Mouse (Mus musculus) C2C12 (cell line): ENCODE measurements around the gene Tox2. TPM values are rescaled to one million over a fixed set of nuclear protein-coding genes. Genes with fewer than 3 reads are reported as not detected.
A peak's percentile ranks its signal among the peaks of the same experiment; 100 is the strongest.

Experiments used
- H3K27me3 ChIP-seq: one replicate; pipeline ENCODE4 v1.6.1; 2011; ENCODE audit not compliant: control insufficient read depth, insufficient read depth, insufficient read length
- H3K36me3 ChIP-seq: one replicate; pipeline ENCODE4 v1.6.1; 2011; ENCODE audit not compliant: control insufficient read depth, insufficient read depth
- H3K4me3 ChIP-seq: one replicate; pipeline ENCODE4 v1.5.1; 2011; ENCODE audit warnings: mild to moderate bottlenecking, control low read depth; ENCODE audit not compliant: poor library complexity, insufficient read depth, severe bottlenecking
- H3K79me2 ChIP-seq: one replicate; pipeline ENCODE4 v1.6.1; 2011; ENCODE audit not compliant: control insufficient read depth, insufficient read depth
- H3K79me3 ChIP-seq: one replicate; pipeline ENCODE4 v1.6.1; 2011; ENCODE audit warnings: low read depth, control low read depth
- H3ac ChIP-seq: one replicate; pipeline ENCODE3; 2011; ENCODE audit warnings: low read depth; ENCODE audit not compliant: control insufficient read depth, insufficient read length
- CEBPB ChIP-seq: IDR thresholded peaks from one replicate; pipeline ENCODE4 v1.6.1; 2011; ENCODE audit warnings: low read depth, mild to moderate bottlenecking, control low read depth, moderate library complexity
- CTCF ChIP-seq: IDR thresholded peaks from one replicate; pipeline ENCODE4 v1.5.1; 2011; ENCODE audit not compliant: control insufficient read depth, insufficient read depth, insufficient read length
- FOSL1 ChIP-seq: IDR thresholded peaks from one replicate; pipeline ENCODE4 v1.8.0; 2011; ENCODE audit warnings: mild to moderate bottlenecking, low read length; ENCODE audit not compliant: poor library complexity, insufficient read depth, severe bottlenecking
- MAX ChIP-seq: IDR thresholded peaks from one replicate; pipeline ENCODE4 v1.6.1; 2011; ENCODE audit warnings: mild to moderate bottlenecking, control low read depth
- MYOD1 ChIP-seq: IDR thresholded peaks from one replicate; pipeline ENCODE4 v1.6.1; 2011; ENCODE audit warnings: low read depth; ENCODE audit not compliant: control insufficient read depth, insufficient read length
- MYOG ChIP-seq: IDR thresholded peaks from one replicate; pipeline ENCODE4 v1.6.1; 2011; ENCODE audit not compliant: control insufficient read depth, insufficient read length; ENCODE audit errors: extremely low read depth
- USF1 ChIP-seq: IDR thresholded peaks from one replicate; pipeline ENCODE4 v1.6.1; 2011; ENCODE audit warnings: low read depth, mild to moderate bottlenecking, control low read depth, moderate library complexity
- polyA plus RNA-seq: library from polyadenylated mRNA; unstranded; fragments of >200 nt; fragmentation: generic; extraction: Trizol; gene quantifications from one replicate; pipeline ENCODE4 v1.2.1, GENCODE M21; 2012; ENCODE audit warnings: missing spikeins

Gene Tox2
- polyA plus RNA-seq, 1 experiment = 0.14 TPM

DNA sequence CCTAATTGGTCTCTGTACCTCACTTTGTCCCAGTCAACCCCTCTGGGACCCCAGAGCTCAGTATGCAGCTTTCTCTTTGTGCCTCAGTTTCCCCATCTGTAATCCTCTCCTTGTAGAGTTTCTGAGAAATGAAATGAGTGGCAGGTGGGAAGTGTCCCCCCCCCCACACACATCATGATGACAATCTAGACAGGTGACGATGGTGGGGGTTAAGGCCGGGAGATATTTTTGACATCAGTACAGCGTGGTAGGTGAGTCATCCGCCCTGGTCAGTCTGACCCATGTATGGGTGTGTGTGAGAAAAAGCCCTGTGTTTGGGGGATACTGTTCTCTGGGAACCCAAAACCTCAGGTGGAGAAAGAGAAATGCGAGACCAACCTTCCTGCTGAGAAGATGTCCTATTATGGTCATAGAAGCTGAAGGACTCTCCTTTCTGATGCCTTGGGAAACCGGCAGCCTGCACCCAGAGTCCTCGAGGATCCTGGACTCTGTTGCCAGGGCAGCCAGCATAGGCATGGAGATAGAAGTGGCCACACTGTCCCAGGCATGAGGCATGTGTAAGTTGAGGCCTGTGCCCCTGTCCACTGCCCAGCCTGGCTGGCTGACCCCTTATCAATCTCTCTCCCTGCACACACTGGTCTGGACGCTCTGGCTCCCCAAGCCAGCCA lies 144.7 kb downstream of the Tox2 start:
- H3K4me3 ChIP-seq = no peak overlapping the region
- no peaks in the 10 kb centered on the region for H3K79me2 ChIP-seq
- no peaks in the 10 kb centered on the region for H3K36me3 ChIP-seq
- H3K27me3 ChIP-seq = no peaks in the 10 kb centered on the region
- no peak overlapping the region for H3ac ChIP-seq
- H3K79me3 ChIP-seq = no peaks in the 10 kb centered on the region
- TF ChIP-seq MYOD1 (peak; percentile 76), USF1 (no peak)

DNA sequence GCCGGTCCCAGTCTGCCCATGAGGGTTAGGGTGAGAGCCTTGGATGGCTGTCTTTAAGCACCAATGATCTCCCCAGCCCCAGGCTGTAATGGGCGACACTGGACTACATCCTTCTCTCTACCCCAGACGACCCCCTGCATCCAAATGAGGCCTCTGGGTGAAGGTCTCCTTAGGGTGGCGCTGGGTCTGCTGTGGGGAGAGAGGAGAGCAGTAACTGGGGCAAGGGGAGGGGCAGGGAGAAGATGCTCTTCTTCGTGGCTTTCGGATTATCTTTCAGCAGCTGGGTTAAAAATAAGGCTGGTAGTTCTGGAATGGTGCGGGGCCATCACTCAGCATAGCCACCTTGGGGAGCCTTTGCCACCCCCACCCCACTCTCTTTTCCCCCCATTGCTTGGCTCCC lies 145.8 kb downstream of the Tox2 start:
- H3K79me3 ChIP-seq = no peaks in the 10 kb centered on the region
- no peaks in the 10 kb centered on the region for H3K36me3 ChIP-seq
- no peaks in the 10 kb centered on the region for H3K79me2 ChIP-seq
- H3ac ChIP-seq = no peak overlapping the region
- TF ChIP-seq MYOG (no peak), CEBPB (no peak), MYOD1 (no peak), FOSL1 (no peak), CTCF (no peak), USF1 (no peak), MAX (no peak)
- H3K4me3 ChIP-seq = no peak overlapping the region
- no peaks in the 10 kb centered on the region for H3K27me3 ChIP-seq

DNA sequence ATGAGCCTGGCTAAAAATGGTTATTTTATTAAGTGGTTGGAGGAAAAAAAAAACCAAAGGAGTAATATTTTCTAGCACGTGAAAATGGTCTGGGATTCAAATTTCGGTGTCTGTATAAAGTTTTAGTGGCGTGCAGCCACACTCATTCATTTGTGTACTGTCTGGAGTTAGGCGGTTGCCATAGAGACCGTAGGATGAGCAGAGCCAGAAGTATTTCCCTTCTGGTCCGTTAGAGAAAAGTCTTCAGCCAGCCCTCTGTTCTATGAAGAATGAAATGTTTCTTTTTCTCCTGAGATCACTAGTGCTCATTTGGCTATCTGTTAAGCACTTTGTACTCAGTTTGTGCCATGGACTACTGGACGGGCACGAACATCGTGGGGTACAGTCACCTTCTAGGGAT lies 146.5 kb downstream of the Tox2 start:
- no peaks in the 10 kb centered on the region for H3K36me3 ChIP-seq
- H3K27me3 ChIP-seq = no peaks in the 10 kb centered on the region
- H3K4me3 ChIP-seq = no peak overlapping the region
- no peak overlapping the region for H3ac ChIP-seq
- H3K79me3 ChIP-seq = no peaks in the 10 kb centered on the region
- H3K79me2 ChIP-seq = no peaks in the 10 kb centered on the region
- TF ChIP-seq MYOG (no peak), MYOD1 (no peak), MAX (no peak), USF1 (no peak), FOSL1 (no peak), CTCF (no peak), CEBPB (no peak)

DNA sequence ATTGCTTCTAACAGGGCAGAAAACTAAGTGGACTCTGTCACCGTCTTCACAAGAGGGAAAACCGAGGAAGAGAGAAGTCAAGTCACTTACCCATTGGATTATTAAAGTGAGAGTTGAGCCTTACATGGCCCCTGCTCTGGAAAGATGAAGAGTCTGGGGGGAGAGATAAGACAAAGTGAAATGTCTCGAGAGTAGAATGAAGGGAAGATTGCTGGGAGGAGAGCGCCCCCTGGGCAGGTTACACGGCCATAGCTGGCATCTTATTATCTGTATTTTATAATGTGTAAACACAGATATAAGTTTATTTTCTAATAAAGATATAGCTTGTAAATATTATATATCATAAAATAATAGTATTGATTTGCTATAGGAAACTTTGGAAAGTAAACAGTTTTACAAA lies 147.5 kb downstream of the Tox2 start:
- no peaks in the 10 kb centered on the region for H3K79me2 ChIP-seq
- H3K36me3 ChIP-seq = no peaks in the 10 kb centered on the region
- H3ac ChIP-seq = no peak overlapping the region
- TF ChIP-seq MYOD1 = no peak
- TF ChIP-seq USF1 = no peak
- H3K79me3 ChIP-seq = no peaks in the 10 kb centered on the region
- no peaks in the 10 kb centered on the region for H3K27me3 ChIP-seq
- H3K4me3 ChIP-seq = no peak overlapping the region

DNA sequence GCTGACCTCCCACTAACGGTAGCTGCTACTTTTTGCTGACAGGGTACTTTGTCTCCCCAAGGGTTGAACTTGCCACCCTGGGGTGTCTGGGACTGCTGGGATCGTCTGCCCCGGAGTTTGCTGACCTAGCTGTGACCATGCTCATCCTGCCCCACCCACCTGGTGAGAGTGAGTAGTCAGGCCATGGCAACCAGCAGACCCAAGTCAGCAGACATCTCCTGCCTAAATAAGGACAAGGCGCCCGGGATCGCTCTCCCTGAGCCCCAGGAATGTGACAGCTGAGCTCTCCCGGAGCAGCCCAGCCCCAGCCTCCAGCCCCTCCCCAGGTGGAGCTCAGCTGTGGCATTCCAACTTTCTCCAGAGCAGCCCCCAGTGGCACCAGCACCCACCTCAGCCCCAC lies 150.8 kb downstream of the Tox2 start:
- Histone ChIP-seq H3ac (peak overlapping the region; percentile 29), H3K4me3 (no peak overlapping the region), H3K79me3 (no peaks in the 10 kb centered on the region), H3K27me3 (no peaks in the 10 kb centered on the region), H3K36me3 (no peaks in the 10 kb centered on the region), H3K79me2 (no peaks in the 10 kb centered on the region)
- no peak for TF ChIP-seq MYOG
- peak; percentile 57 for TF ChIP-seq MYOD1

DNA sequence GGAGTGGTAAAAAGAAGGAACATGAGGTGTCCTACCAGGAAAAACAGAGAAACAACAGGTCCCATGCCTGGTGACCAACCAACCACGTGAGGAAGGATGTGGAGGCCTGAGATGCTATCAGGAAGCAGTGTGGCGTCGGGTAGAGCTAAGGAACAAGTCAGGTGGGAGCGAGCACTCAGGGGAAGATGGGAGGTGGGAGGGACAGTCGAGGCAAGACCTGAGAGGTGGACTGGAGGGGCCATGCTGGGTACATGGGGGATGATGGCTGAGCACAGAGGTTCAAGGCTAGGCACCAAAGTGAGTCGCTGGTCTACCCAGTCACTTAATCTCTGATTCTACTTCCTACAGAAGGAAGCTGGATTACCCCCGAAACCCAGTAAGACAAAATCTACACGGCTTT lies 152.7 kb downstream of the Tox2 start:
- no peak overlapping the region for H3K4me3 ChIP-seq
- TF ChIP-seq MYOG = no peak
- no peak for TF ChIP-seq CTCF
- TF ChIP-seq USF1 = no peak
- no peak for TF ChIP-seq MYOD1
- TF ChIP-seq FOSL1 = no peak
- TF ChIP-seq CEBPB = no peak
- no peak for TF ChIP-seq MAX
- H3K79me3 ChIP-seq = no peaks in the 10 kb centered on the region
- H3K36me3 ChIP-seq = no peaks in the 10 kb centered on the region
- no peaks in the 10 kb centered on the region for H3K79me2 ChIP-seq
- H3ac ChIP-seq = no peak overlapping the region
- no peaks in the 10 kb centered on the region for H3K27me3 ChIP-seq
